Mouse (Mus musculus): ENCODE measurements around the gene Aldh3a2. TPM values are rescaled to one million over a fixed set of nuclear protein-coding genes. Genes with fewer than 3 reads are reported as not detected.
"Not testable (repeated sequence)": the region's sequence is repeated elsewhere in the genome, so short reads cannot be mapped to it uniquely, and the experiment has no call there.

Aldh3a2 gene
- total RNA-seq, 2 experiments from 2014 or later, result 30.6 to 35.2 TPM

GRCm38 (mm10) chr11:61222971-61223745 is 44.1 kb downstream of the Aldh3a2 start:
- DNase-seq (ENCODE audit: low spot score), result no peak
- intact Hi-C loops (cut with DNase I), result no loop called here

- no peak for DNase-seq (ENCODE audit: low spot score)
- intact Hi-C loops (cut with DNase I), result no loop called here
Observed at GRCm38 (mm10) chr11:61222007-61222406, 45.3 kb downstream of the Aldh3a2 start.

- intact Hi-C loops (cut with DNase I), result no loop called here
- DNase-seq (ENCODE audit: low spot score), result peak; percentile 17
Observed at GRCm38 (mm10) chr11:61220156-61220881, 46.9 kb downstream of the Aldh3a2 start.

- no peak for DNase-seq (ENCODE audit: low spot score)
- intact Hi-C loops (cut with DNase I), result no loop called here
Observed at GRCm38 (mm10) chr11:61215936-61216335, 51.3 kb downstream of the Aldh3a2 start.

- intact Hi-C loops (cut with DNase I), result no loop called here
- no peak for DNase-seq (ENCODE audit: low spot score)
Observed at GRCm38 (mm10) chr11:61212102-61212501, 55.2 kb downstream of the Aldh3a2 start.

- DNase-seq (ENCODE audit: low spot score), result peak; percentile 42
- intact Hi-C loops (cut with DNase I), result no loop called here
Observed at GRCm38 (mm10) chr11:61208316-61208715, 58.9 kb downstream of the Aldh3a2 start.

- intact Hi-C loops (cut with DNase I), result no loop called here
- no peak for DNase-seq (ENCODE audit: low spot score)
Observed at GRCm38 (mm10) chr11:61207487-61208246, 59.6 kb downstream of the Aldh3a2 start, which contains the start of gene Aldh3a1. TSS of gene Aldh3a1 (plus strand) at chr11:61207537.

GRCm38 (mm10) chr11:61206136-61206535 is 61.1 kb downstream of the Aldh3a2 start:
- no peak for DNase-seq (ENCODE audit: low spot score)
- intact Hi-C loops (cut with DNase I), result no loop called here

- DNase-seq (ENCODE audit: low spot score), result no peak
- intact Hi-C loops (cut with DNase I), result no loop called here
Observed at GRCm38 (mm10) chr11:61205167-61205950, 61.9 kb downstream of the Aldh3a2 start.

- no peak for DNase-seq (ENCODE audit: low spot score)
- intact Hi-C loops (cut with DNase I), result no loop called here
Observed at GRCm38 (mm10) chr11:61202810-61203209, 64.5 kb downstream of the Aldh3a2 start.

- DNase-seq (ENCODE audit: low spot score), result no peak
- intact Hi-C loops (cut with DNase I), result no loop called here
Observed at GRCm38 (mm10) chr11:61202186-61202585, 65.1 kb downstream of the Aldh3a2 start.

GRCm38 (mm10) chr11:61199620-61200362 is 67.5 kb downstream of the Aldh3a2 start:
- intact Hi-C loops (cut with DNase I), result no loop called here
- no peak for DNase-seq (ENCODE audit: low spot score)

GRCm38 (mm10) chr11:61197935-61198334 is 69.3 kb downstream of the Aldh3a2 start:
- intact Hi-C loops (cut with DNase I), result loop anchor here (2.0 kb wide), 2 partner anchors 151 to 303 kb away; no protein-coding TSS in a partner anchor
- DNase-seq (ENCODE audit: low spot score), result no peak

- intact Hi-C loops (cut with DNase I), result loop anchor here (2.0 kb wide), 2 partner anchors 152 to 304 kb away; no protein-coding TSS in a partner anchor
- DNase-seq (ENCODE audit: low spot score), result no peak
Observed at GRCm38 (mm10) chr11:61196616-61197353, 70.5 kb downstream of the Aldh3a2 start.

GRCm38 (mm10) chr11:61193392-61193791 is 73.9 kb downstream of the Aldh3a2 start:
- peak; percentile 53 for DNase-seq (ENCODE audit: low spot score)
- intact Hi-C loops (cut with DNase I), result loop anchor here (1.0 kb wide), 2 partner anchors 195 to 217 kb away; no protein-coding TSS in a partner anchor

- intact Hi-C loops (cut with DNase I), result loop anchor here (1.0 kb wide), 2 partner anchors 196 to 218 kb away; no protein-coding TSS in a partner anchor
- no peak for DNase-seq (ENCODE audit: low spot score)
Observed at GRCm38 (mm10) chr11:61192779-61193178, 74.5 kb downstream of the Aldh3a2 start.

- DNase-seq (ENCODE audit: low spot score); intact Hi-C loops (cut with DNase I): not testable (repeated sequence)
Observed at GRCm38 (mm10) chr11:61192123-61192522, 75.1 kb downstream of the Aldh3a2 start.

- no peak for DNase-seq (ENCODE audit: low spot score)
- intact Hi-C loops (cut with DNase I), result no loop called here
Observed at GRCm38 (mm10) chr11:61190776-61191175, 76.5 kb downstream of the Aldh3a2 start.

Data from heart, postnatal 25 days (tissue).